Comparison of ENCODE assay signal across 7 mouse cellular contexts in the genomic region with DNA sequence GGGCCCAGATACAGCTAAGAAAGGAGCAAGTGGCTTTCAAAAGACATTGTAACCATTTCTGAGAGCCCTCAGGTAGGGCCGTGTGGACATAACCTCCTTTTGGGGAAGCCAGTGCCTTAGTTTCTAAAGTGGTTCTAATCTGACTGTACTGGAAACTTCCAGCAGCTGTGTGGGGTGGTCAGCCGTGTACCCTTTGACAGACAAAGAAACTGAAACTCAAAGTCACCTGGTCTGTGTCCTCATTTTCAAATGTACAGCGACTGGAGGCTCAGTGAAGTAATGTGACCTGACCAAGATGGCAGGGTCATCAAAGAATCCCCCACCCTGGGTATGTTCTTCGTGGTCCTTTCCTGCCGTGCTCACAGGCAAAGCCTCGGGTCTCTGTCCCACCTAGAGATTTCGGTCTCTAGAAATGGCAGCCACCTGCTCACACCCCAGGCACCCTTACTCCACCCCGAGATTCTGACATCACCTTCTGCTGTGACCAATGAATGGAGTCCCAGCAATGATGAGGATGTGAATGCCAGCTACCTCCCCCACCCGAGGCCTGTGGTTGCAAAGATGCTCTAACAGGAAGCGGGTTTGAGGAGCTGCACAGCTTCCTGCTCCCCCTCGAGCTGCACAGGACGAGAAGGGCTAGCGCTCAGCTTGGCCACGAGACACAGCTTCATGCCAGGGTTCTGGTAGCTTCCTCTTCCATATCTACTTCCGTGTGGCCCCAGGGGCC. TPM values are rescaled to one million over a fixed set of nuclear protein-coding genes. Genes with fewer than 3 reads are reported as not detected.
A peak's percentile ranks its signal among the peaks of the same experiment; 100 is the strongest.
DNase-seq lines count a peak whose midpoint lies in the region; ATAC-seq and TF ChIP-seq lines count a peak whose summit lies in the region.

Gene Arhgap30 (plus strand): TSS at position 579 of the 727 bp plus-strand sequence.

- H3K27ac ChIP-seq in cortical plate, adult 2 months (ENCODE audit: insufficient read depth, low read length): no peak within 1 kb of the TSS
- H3K27ac ChIP-seq in liver, embryonic 12.5 days: peak within 1 kb of the TSS; percentile 52
- peak within 1 kb of the TSS; percentile 87 for H3K27ac ChIP-seq in small intestine, adult 2 months (ENCODE audit: insufficient read depth, low read depth, low read length)
- no peak within 1 kb of the TSS for H3K27ac ChIP-seq in hindbrain, postnatal 0 days

- no peaks in the 10 kb centered on the region for H3K4me1 ChIP-seq in cortical plate, adult 2 months (ENCODE audit: control insufficient read depth, insufficient read depth, low read length)
- peaks cover 24% of the 10 kb centered on the region for H3K4me1 ChIP-seq in liver, embryonic 12.5 days
- 0 out of 2 replicates have a peak, but pooled peaks cover 2% of the 10 kb centered on the region for H3K4me1 ChIP-seq in small intestine, adult 2 months (ENCODE audit: control insufficient read depth, insufficient read depth, insufficient read length, low read length)
- no peaks in the 10 kb centered on the region for H3K4me1 ChIP-seq in hindbrain, postnatal 0 days (ENCODE audit: insufficient read depth, low read length)

- no peaks in the 10 kb centered on the region for H3K36me3 ChIP-seq in liver, embryonic 12.5 days
- no peaks in the 10 kb centered on the region for H3K36me3 ChIP-seq in small intestine, adult 2 months (ENCODE audit: control insufficient read depth, insufficient read depth, low read length)
- no peaks in the 10 kb centered on the region for H3K36me3 ChIP-seq in hindbrain, postnatal 0 days (ENCODE audit: insufficient read depth, low read length)

- no peak for TF ChIP-seq CTCF in cortical plate, adult 2 months (IDR thresholded peaks at IDR 0.05; ENCODE audit: extremely low read depth, insufficient read depth, low read length)
- TF ChIP-seq CTCF in small intestine, adult 2 months (IDR thresholded peaks at IDR 0.05; ENCODE audit: extremely low read depth, insufficient read length, insufficient replicate concordance, low read depth, low read length): no peak
- no peak for TF ChIP-seq CTCF in hindbrain, postnatal 0 days (IDR thresholded peaks at IDR 0.05; ENCODE audit: low read depth)

- peaks cover 17% of the 10 kb centered on the region for H3K27me3 ChIP-seq in liver, embryonic 12.5 days (replicated peaks)
- no peaks in the 10 kb centered on the region for H3K27me3 ChIP-seq in small intestine, adult 2 months (ENCODE audit: control insufficient read depth, insufficient read depth, low read length)
- no peaks in the 10 kb centered on the region for H3K27me3 ChIP-seq in hindbrain, postnatal 0 days (ENCODE audit: insufficient read depth, low read length)

- peak within 1 kb of the TSS; percentile 62 for H3K4me2 ChIP-seq in liver, embryonic 12.5 days
- no peak within 1 kb of the TSS for H3K4me2 ChIP-seq in hindbrain, postnatal 0 days (ENCODE audit: low read depth, low read length)

- peak within 1 kb of the TSS; percentile 17; the same call in 1 of the 2 replicates for H3K4me3 ChIP-seq in cortical plate, adult 2 months (ENCODE audit: insufficient read depth, low read length)
- peak within 1 kb of the TSS; percentile 39 for H3K4me3 ChIP-seq in liver, embryonic 12.5 days
- peak within 1 kb of the TSS; percentile 73 for H3K4me3 ChIP-seq in small intestine, adult 2 months (ENCODE audit: low read depth, low read length)
- no peak within 1 kb of the TSS for H3K4me3 ChIP-seq in hindbrain, postnatal 0 days (ENCODE audit: low read length)

- H3K9me3 ChIP-seq in liver, embryonic 12.5 days (replicated peaks): no peaks in the 10 kb centered on the region
- H3K9me3 ChIP-seq in hindbrain, postnatal 0 days (ENCODE audit: low read length): no peaks in the 10 kb centered on the region

- peak; percentile 57 to 67 for DNase-seq in right cerebral cortex, postnatal 10 days (ENCODE audit: low spot score in 2 of 2)
- DNase-seq in right cerebral cortex, adult 18-20 months: no peak
- no peak for DNase-seq in hindbrain, postnatal 0 days (ENCODE audit: low spot score)
- no peak for DNase-seq in urinary bladder, postnatal 36 days (ENCODE audit: low spot score in 2 of 2)

- ATAC-seq in liver, embryonic 12.5 days: peak; percentile 47; the same call in 1 of the 2 replicates
- ATAC-seq in hindbrain, postnatal 0 days: no peak

- WGBS in liver, embryonic 12.5 days (ENCODE audit: insufficient replicate concordance): 26% methylated on average over 15 of the region's 15 CpGs
- WGBS in small intestine, adult 2 months: 68% methylated on average over 15 of the region's 15 CpGs
- 84% methylated on average over 15 of the region's 15 CpGs for WGBS in hindbrain, postnatal 0 days

- TF ChIP-seq POLR2A in cortical plate, adult 2 months (IDR thresholded peaks at IDR 0.05; ENCODE audit: extremely low read depth, insufficient read depth, low read length): no peak
- TF ChIP-seq POLR2A in small intestine, adult 2 months (IDR thresholded peaks at IDR 0.05; ENCODE audit: low read depth, low read length): peak; percentile 29; the same call in 1 of the 2 replicates

- H3K9ac ChIP-seq in liver, embryonic 12.5 days: peak within 1 kb of the TSS; percentile 45; the same call in 1 of the 2 replicates
- no peak within 1 kb of the TSS for H3K9ac ChIP-seq in hindbrain, postnatal 0 days (replicated peaks; ENCODE audit: low read length)

RNA-seq across cellular contexts. Expression of gene Arhgap30, which starts in this region (rescaled TPM):
- 1.6 and 2.1 TPM in 2 replicates for polyA plus RNA-seq in cortical plate, adult 2 months (2012; rRNA removed)
- 4.7 and 5.3 TPM in 2 replicates for polyA plus RNA-seq in liver, embryonic 12.5 days (2016; fragmentation: Nextera tagmentation; extraction: Ambion mirVana)
- polyA plus RNA-seq in small intestine, adult 2 months (2012; rRNA removed): 3.8 and 6.1 TPM in 2 replicates
- 0.52 and 1.3 TPM in 2 replicates for total RNA-seq in hindbrain, postnatal 0 days (2014; rRNA removed)
- polyA plus RNA-seq in hindbrain, postnatal 0 days (2015; fragmentation: Nextera tagmentation; extraction: Ambion mirVana): 0.77 and 0.84 TPM in 2 replicates

Comparison
In these comparisons a context has a peak if more than half of its experiments do, and no peak if none do; other contexts are left out.
1. DNase-seq: peak in right cerebral cortex, postnatal 10 days (2 of 2); none in right cerebral cortex, adult 18-20 months (single experiment), hindbrain, postnatal 0 days (single experiment) and urinary bladder, postnatal 36 days (0 of 2).
2. H3K27ac ChIP-seq: peak in liver, embryonic 12.5 days (single experiment) and small intestine, adult 2 months (single experiment); none in cortical plate, adult 2 months (single experiment) and hindbrain, postnatal 0 days (single experiment).